Mouse (Mus musculus) heart, adult 2 months (tissue): ENCODE measurements around the gene Slc25a11.

Experiments
- CTCF ChIP-seq: fragments of 200-600 bp; IDR thresholded peaks from 2 replicates; pipeline ENCODE4 v1.8.1; 2022; ENCODE audit warnings: antibody characterized with exemption, mild to moderate bottlenecking, moderate library complexity
- POLR2A ChIP-seq: fragments of 200-500 bp; IDR thresholded peaks from 2 replicates; pipeline ENCODE4 v1.6.1; 2011; ENCODE audit warnings: mild to moderate bottlenecking, low read depth, low read length, control low read depth; ENCODE audit not compliant: insufficient read depth

DNA sequence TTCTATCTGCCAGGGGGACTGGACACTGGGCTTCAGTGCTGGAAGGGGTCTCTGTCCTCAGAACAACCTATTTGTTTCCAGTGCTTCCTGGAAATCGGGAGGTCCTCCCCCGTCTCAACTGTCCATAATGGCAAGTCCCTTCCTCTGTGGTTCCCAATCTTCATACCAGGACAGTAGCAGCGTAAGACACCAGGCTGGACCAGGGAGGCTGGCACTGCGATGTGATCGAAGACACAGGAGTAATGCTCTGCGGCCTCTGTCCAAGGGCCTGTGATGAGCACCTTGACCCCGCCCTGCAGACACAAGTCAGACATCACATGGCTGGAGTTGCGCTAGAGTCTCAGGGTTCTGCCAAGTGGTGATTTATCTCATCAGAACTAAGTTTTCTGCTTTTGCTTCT is 32.1 kb upstream of the Slc25a11 start:
- TF ChIP-seq POLR2A (no peak), CTCF (no peak)
